Mouse (Mus musculus) brain, embryonic 14.5 days (tissue): ENCODE results near the gene Gpr35.
A peak's percentile ranks its signal among the peaks of the same experiment; 100 is the strongest.

Experiments
- CTCF ChIP-seq: fragments of 200-500 bp; IDR thresholded peaks from 2 replicates; pipeline ENCODE4 v1.5.1; 2012; ENCODE audit warnings: inconsistent platforms, mild to moderate bottlenecking, moderate library complexity, borderline replicate concordance; ENCODE audit not compliant: insufficient read depth, insufficient read length; ENCODE audit errors: extremely low read depth
- POLR2A ChIP-seq: fragments of 200-500 bp; IDR thresholded peaks from 2 replicates; pipeline ENCODE4 v1.6.1; 2012; ENCODE audit warnings: mild to moderate bottlenecking, inconsistent platforms, borderline replicate concordance; ENCODE audit not compliant: poor library complexity, insufficient read depth, insufficient read length, severe bottlenecking; ENCODE audit errors: extremely low read depth

DNA sequence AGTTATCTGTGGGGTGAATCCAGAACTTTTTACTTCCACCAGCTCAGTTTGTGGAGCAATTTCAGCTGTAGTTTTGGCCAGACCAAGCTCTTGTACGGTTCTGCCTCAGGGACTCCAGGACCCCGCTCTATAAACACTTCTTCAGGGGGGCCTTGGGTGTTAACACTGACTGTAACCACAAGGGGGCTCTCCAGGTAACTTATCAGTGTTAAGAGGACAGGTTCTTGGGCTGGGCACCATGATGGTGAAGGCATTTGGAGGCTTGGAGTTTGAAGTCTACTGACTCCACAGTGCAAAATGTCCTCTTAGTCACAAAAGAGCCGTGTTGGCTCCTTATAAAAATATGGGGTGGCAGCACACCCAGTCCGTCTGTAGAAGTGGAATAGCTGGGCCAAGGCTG, 41.6 kb upstream of the Gpr35 start:
- TF ChIP-seq CTCF (peak; percentile 52; the same call in 1 of the 2 replicates), POLR2A (no peak)
